ENCODE assay signal across 28 mouse cellular contexts in the genomic region with DNA sequence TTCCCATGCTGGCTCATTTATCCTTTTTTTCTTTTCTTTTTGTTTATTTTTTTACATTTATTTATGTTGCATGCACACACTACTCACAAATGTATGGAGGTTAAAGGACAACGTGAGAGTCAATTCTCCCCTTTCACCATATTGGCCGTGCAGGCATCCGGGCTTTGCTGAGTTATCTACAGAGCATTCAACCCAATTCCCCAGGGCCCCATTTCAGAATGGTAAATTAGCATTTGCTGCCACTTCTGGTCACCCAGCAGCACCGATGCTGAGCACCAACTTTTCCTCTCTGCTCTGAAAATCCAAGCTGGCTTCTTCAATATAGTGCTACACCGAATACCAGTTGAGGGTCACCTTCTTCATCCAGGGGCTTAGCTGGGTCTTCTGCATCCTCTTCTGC. TPM values are rescaled to one million over a fixed set of nuclear protein-coding genes. Genes with fewer than 3 reads are reported as not detected.
"Had no signal": no experiment of that assay in that cellular context is flagged by ENCODE, and none has a peak within 500 bp of the region (broad histone marks: within the 10 kb centered on the region; RNA-seq: fewer than 3 reads in every experiment).

No protein-coding gene starts in this region.

- H3K4me3 ChIP-seq: embryonic facial prominence, embryonic 10.5 days; embryonic facial prominence, embryonic 12.5 days; embryonic facial prominence, embryonic 13.5 days; embryonic facial prominence, embryonic 15.5 days; erythroblast, embryonic 14.5 days; forebrain, embryonic 10.5 days; forebrain, embryonic 12.5 days; forebrain, embryonic 13.5 days; forebrain, embryonic 15.5 days; gastrocnemius, adult 2 months; heart, adult 2 months had no signal

- DNase-seq: cerebellum, adult 9-10 months; cerebellum, adult 9-11 months; cerebellum, postnatal 10 days; cerebellum, postnatal 14 days; cerebellum, postnatal 25 days; cerebellum, postnatal 36 days; embryo, embryonic 11 days; forebrain, postnatal 0 days; gastrocnemius, adult 2 months; gastrocnemius, postnatal 10 days; gastrocnemius, postnatal 14 days; gastrocnemius, postnatal 25 days; gastrocnemius, postnatal 36 days; heart, adult 11 months; heart, adult 18-20 months; heart, adult 2 months had no signal

- H3K36me3 ChIP-seq: embryonic facial prominence, embryonic 10.5 days; embryonic facial prominence, embryonic 12.5 days; embryonic facial prominence, embryonic 13.5 days; embryonic facial prominence, embryonic 15.5 days; forebrain, embryonic 10.5 days; forebrain, embryonic 12.5 days; forebrain, embryonic 15.5 days had no signal

- H3K27ac ChIP-seq: embryonic facial prominence, embryonic 10.5 days; embryonic facial prominence, embryonic 12.5 days; embryonic facial prominence, embryonic 13.5 days; embryonic facial prominence, embryonic 15.5 days; forebrain, embryonic 10.5 days; forebrain, embryonic 12.5 days; forebrain, embryonic 13.5 days; forebrain, embryonic 15.5 days; gastrocnemius, adult 2 months; heart, adult 2 months had no signal

- H3K9me3 ChIP-seq: embryonic facial prominence, embryonic 10.5 days; embryonic facial prominence, embryonic 12.5 days; embryonic facial prominence, embryonic 13.5 days; embryonic facial prominence, embryonic 15.5 days; forebrain, embryonic 10.5 days; forebrain, embryonic 12.5 days; forebrain, embryonic 13.5 days; forebrain, embryonic 15.5 days had no signal

- H3K4me1 ChIP-seq: embryonic facial prominence, embryonic 10.5 days; embryonic facial prominence, embryonic 12.5 days; embryonic facial prominence, embryonic 13.5 days; embryonic facial prominence, embryonic 15.5 days; forebrain, embryonic 10.5 days; forebrain, embryonic 12.5 days; forebrain, embryonic 13.5 days; forebrain, embryonic 15.5 days had no signal

- H3K27me3 ChIP-seq: embryonic facial prominence, embryonic 12.5 days; embryonic facial prominence, embryonic 13.5 days; embryonic facial prominence, embryonic 15.5 days; forebrain, embryonic 12.5 days; forebrain, embryonic 13.5 days; forebrain, embryonic 15.5 days had no signal

- H3K9ac ChIP-seq: embryonic facial prominence, embryonic 12.5 days; embryonic facial prominence, embryonic 13.5 days; embryonic facial prominence, embryonic 15.5 days; forebrain, embryonic 12.5 days; forebrain, embryonic 13.5 days; forebrain, embryonic 15.5 days; forebrain, postnatal 0 days had no signal

- H3K4me2 ChIP-seq: embryonic facial prominence, embryonic 12.5 days; embryonic facial prominence, embryonic 13.5 days; embryonic facial prominence, embryonic 15.5 days; forebrain, embryonic 12.5 days; forebrain, embryonic 13.5 days; forebrain, embryonic 15.5 days had no signal

RNA-seq across cellular contexts. Expression of gene Pkd1l3, which starts 24.5 kb away (rescaled TPM):
- total RNA-seq: gastrocnemius, postnatal 25 days; gastrocnemius, postnatal 4 days had no signal
- polyA plus RNA-seq: embryonic facial prominence, embryonic 14.5 days; forebrain, embryonic 14.5 days had no signal

RNA-seq across cellular contexts. Expression of gene Hp, which starts 59.9 kb away (rescaled TPM):
- polyA plus RNA-seq: forebrain, embryonic 12.5 days; forebrain, embryonic 13.5 days had no signal
